Mouse (Mus musculus) urinary bladder, postnatal 10 days (tissue): ENCODE data around the gene Etnk2.

Source experiments
- DNase-seq: peaks from one replicate; pipeline ENCODE4 v3.0.0; 2022; ENCODE audit warnings: low spot score

Etnk2 gene

GRCm38 (mm10) chr1:133351762-133352161, 11.6 kb upstream of the Etnk2 start:
- no peak for DNase-seq

DNA sequence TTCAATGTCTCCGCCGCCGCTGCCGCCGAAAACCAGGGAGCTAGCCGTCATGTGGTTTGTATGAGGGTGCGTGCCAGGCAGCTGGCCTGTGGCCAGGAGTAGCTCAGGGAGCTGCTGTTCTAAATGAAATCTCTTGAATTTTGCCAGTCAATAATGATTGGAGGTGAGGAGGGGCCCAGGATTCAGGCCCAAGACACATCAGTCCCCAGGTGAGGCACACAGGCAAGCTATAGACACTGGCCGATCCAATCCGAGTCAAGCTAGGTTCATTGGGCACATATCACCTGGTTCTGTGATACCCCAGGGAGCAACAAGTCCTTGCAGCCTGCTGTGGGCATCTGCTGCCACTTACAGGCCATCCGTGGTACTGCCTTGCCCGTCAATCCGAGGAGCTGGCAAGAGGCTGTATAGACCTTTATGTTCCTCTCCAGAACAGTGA, 10.0 kb upstream of the Etnk2 start:
- DNase-seq: no peak

- DNase-seq: no peak
Measured at GRCm38 (mm10) chr1:133355469-133355868, 7.9 kb upstream of the Etnk2 start.

GRCm38 (mm10) chr1:133355912-133356311, 7.5 kb upstream of the Etnk2 start:
- no peak for DNase-seq

DNA sequence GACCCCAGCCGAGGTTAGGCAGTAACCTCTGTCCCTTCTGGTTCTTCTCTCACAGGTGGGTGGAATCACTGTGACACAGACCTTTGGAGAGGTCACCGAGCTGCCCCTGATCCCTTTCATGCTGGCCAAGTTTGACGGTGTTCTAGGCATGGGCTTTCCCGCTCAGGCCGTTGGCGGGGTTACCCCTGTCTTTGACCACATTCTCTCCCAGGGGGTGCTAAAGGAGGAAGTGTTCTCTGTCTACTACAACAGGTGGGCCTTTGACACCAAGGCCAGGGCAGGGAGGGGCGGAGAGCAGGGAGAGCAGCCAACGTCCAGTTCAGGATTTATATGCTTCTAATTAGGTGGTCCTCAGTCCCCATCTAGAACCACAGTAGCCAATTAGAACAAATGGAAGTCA, 7.0 kb upstream of the Etnk2 start:
- DNase-seq: no peak

DNA sequence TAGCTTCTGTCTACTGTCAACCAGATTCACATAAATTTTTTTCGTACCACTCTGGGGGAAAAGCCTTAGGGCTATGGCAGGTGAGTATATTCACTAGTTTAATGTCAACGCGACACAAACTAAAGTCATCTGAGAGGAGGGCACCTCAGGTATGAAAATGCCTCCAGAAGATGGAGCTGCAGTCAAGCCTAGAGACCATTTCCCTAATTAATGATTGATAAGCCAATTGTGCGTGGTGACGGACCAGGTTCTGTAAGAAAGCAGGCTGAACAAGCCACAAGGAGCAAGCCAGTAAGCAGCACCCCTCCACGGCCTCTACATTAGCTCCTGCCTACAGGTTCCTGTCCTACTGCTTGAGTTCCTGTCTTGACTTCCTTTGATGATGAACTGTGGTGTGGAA, 2.4 kb upstream of the Etnk2 start:
- DNase-seq: no peak

DNA sequence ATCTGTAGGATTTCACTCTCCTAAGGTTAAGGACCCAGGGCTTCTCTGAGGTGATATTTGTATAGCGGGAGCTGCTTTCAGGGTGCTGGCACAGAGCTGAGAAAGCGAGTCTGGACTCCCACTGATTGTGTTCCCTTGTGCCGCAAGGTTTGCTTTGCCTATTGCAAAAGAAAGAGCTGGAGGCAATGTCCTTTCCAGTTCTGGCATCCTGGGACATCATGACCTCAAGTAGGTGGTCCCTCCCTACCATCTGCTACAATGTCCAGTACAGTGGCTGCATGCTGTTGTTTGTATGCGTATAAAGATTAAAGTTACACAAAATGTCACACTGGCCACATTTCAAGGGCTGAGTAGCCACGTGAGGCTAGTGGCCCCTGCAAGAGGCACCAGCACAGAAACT, 1.3 kb upstream of the Etnk2 start:
- no peak for DNase-seq

DNA sequence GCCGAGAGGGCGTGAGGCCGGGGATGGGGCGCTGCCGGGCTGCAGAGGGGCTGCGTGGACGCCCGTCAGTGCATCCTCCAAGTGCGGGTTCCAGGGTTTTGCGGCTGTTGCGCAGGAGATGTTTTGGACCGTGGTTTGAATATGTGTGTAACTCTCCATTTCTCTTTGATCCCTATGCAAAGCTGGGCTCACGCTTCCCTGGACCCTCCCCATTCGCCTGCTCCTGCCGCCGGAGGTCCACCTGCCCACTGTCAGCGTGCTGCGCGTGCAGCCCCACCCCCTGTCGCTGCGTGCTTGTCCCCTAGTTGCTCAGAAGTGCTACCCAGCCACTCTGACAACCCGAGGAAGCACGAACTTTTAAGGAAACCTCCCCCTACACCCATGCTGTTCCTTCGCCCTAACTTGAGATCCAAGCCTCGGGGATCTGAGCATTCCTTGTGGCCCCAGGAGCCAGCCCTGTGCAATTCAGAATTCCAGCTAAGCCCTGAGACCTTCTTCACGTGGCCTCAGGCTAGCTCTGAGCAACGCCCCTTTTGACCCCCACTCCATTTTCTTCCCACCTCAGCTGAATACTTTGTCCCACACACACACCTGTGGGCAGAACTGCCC, 754 bp downstream of the Etnk2 start:
- DNase-seq: no peak

DNA sequence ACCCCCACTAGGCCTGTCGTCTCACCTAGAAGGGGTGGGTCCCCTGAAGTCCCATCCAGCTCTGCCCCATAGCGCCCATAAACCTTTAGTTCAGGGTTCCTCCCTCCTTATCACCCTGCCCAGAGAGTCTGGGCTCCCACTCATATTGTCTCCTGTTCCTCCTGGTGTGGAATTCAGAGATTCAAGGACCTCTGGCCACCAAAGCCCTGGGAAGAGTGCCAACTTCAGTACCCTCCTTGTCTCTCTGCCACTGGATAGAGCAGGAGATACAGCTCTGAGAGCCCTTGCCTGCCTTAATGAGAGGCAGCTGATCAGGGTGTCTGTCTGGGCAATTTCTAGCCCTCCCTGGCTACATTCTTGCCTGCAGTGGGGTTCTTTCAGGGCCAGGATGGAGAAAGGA, 1.5 kb downstream of the Etnk2 start:
- DNase-seq: no peak

DNA sequence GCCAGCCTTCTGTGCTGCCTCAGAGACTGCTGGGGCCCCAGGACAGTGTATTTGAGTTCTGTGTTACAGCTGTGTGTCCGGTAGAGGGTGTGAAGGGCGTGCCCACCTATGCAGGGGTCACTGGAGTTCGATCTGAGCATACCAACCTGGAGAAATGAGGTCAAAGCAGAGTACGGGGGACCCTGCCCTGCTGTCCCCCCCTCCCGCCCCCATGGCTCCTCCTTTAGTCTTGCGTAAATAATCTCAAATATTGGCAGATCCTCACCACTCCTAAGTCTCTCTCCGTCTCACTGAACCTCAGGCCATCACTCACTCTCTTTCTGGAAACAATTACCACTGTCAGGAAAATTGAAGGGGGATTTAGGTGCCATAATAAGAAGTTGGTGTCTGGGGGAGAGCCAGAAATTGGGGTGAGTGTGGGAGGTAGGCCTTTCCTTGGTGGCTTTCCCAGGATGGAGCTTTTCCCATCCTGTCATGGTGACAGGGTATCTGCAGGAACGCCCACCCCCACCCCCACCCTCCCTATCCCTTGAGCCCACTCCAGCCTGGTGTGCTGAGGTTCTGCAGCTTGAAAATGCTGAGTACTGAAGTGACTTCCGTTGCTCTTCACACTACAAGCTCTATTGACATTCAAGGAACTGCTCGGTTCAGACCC, 3.7 kb downstream of the Etnk2 start:
- no peak for DNase-seq

DNA sequence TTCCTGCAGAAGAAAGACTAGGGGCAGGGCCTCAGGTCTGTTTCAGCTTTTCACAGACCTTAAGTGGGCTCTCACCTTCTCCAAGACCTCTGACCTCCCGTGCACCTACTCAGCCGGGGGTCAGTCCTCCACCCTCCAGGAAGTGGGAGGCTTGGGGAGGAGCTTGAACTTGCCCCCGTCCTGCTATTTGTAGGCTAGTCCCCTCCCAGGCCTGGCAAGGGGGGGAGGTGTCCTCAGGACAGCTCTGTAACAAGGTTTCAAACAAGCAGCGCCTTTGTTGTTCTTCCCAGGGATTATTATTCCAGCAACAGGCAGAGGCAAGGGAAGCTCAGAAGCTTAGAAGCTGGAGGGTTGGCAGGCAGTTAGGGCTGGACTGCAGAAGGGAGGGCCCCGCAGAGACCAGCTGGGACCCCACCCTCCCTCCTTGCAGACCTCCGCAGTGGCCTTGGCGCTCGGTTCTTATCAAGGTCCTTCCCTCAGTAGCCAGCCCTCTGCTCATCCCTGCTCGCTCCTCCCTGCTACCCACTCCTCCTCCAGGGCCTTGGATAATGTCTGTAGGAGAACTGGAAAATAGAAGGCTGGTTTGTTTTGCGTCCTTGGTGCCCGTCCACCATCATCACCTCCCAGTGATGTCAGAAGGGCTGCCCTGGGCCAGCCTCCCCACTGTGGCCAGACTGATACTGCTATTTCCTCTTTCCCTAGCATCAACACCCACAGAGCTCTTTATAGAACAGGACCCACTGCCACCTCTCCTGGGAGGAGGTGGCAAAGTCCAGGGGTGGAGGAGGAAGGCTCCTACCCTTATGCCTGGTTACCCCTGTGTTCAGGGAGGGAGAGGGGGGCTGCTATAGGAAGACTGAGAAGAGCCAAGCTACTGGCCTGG, 4.5 kb downstream of the Etnk2 start:
- no peak for DNase-seq

DNA sequence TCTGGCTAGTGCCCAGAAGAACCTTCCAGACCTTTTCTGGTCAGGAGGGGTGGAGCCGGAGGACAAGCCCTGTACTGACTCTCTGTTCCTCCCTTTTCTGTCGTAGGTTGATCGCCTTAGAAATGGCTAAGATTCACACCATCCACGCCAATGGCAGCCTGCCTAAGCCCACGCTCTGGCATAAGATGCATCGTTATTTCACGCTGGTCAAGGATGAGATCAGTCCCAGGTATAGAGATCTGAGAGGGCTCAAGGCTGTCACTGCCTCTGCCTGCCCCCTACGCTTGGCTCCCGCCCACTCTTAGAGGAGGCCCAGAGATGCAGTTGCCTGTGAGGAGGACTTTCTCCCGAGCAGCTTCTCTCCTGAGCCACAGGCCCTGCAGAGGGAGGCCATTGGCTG, 5.3 kb downstream of the Etnk2 start:
- DNase-seq: no peak

- DNase-seq: no peak
Measured at GRCm38 (mm10) chr1:133370352-133370751, 7.0 kb downstream of the Etnk2 start.

DNA sequence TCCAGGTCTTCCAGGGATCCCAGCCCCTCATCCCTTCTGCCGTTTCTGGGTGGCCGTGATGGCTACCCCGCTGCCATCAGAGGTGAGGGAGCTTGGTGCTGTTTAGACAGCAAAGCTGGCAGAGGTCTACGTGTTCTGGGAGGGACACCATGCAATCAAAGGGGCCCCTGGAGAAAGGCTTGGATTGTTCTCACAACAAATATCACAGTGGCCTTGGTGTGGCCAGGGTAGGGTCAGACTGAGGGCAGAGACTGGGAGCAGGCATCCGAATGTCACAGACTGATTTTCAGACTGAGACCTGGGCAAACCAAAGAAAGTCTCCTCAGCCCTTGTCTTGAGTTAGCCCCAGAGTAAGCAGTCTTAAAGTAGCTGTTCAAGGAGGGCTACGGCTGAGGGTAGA, 8.1 kb downstream of the Etnk2 start:
- DNase-seq: no peak

GRCm38 (mm10) chr1:133372113-133372512, 8.7 kb downstream of the Etnk2 start:
- no peak for DNase-seq

- DNase-seq: no peak
Measured at GRCm38 (mm10) chr1:133375696-133376346, 12.4 kb downstream of the Etnk2 start.

- no peak for DNase-seq
Measured at GRCm38 (mm10) chr1:133377547-133377946, 14.2 kb downstream of the Etnk2 start.

DNA sequence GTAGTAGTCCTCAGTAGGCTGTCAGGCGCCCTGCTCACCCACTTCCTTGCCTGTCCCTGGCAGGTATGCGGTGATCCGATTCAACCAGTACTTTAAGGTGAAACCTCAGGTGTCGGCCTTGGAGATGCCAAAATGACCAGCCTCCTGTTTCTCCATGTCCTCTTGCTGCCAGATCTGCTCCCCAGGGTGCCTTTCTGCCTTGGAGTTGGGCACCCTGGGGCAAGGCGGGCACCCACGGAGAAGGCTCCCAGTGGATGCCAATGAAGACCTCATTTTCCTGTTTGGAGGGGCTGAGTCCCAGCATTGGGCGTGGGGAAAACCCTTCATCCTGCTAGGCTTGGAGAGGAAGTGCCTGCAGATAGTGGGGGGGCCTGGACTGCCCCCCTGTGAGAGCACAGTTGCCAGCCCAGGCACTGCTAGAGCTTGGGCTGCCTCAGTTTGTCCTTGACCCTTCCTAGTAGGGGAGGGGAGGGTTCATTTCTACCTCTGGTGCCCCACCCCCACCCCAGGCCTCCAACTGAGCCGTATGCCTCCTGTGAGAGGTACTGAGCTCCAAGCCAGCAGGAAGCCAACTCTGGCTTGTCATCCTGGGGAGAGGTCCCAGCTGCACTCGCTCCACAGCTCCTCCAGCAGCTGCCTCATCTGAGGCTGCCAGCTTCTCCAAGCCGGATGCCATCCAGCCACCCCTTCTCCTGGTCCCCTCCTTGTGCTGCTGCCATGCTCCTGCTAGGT, 16.0 kb downstream of the Etnk2 start:
- no peak for DNase-seq

GRCm38 (mm10) chr1:133379986-133380320, 16.6 kb downstream of the Etnk2 start:
- no peak for DNase-seq

DNA sequence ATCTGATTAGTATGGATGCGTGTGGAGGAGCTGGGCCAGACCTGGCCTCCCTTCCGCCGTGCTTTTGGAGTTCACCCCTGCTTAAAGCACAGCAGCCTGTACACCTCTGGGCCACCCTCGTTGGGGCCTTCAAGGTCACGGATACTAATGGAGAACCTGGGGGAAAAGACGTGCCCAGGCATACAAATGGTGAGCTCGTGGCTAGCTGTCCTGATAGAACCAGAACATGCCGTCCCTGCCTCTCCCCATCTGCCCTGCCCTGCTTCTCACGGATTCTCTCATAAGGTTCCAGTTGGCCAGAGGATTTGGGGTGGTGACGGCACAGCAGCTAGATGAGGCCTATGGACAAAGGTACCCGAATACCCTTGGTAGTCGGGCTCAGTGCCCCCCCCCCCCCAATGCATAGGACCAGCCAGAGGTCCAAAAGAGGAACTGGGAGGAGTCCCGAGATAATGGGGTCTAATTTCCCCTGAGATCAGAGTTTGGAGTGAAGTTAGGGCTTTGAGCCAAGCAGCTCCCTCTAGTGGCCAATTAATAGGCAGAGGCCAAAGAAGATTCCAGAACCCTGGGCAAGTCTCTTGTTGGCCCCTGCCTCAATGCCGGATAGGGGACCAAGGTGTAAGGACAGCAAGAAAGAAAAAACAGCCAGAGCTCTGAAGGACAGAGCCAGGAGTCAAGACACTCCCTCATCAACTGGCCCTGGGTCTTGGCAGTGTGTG, 17.1 kb downstream of the Etnk2 start:
- no peak for DNase-seq

DNA sequence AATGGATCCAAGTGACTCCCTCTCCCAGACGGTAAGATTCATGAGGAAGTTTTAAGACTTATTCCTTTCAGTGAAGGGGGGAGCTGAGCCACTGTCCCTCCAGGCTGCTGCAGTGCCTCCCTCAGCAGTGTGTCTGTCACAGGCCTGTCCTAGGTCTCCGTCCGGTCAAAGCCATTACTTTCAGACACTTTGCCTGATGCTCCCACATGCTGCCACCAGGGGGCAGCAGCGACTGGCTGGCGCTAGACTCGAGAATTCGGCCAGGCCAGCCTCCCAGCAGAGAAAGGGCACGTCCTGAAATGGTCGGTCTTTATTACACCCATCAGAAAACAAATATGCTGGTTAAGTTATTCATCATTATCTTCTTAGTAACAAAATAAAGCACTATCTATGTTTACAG, 18.6 kb downstream of the Etnk2 start:
- DNase-seq: no peak
